Mouse (Mus musculus): ENCODE results near the gene Txnrd2.

DNA sequence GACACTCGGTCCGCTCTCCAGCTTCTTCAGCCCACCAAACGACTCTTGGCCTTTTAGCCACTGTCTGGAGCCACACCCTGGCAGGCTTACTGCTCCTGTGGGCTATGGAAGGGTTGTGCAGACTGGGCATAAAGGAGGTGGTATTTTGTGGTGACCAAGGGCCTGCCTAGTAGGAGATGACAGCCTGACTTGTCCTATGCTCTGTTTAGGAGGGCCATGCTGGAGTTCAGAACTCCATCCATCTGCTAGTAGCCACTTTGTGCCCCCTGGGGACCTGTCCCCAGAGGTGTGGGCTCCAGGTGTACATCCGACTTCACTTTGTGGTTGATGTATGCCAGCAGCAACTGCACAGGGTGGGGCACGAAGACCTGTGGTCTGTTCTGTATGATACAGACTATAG lies 32.6 kb upstream of the Txnrd2 start:
- no peak for TF ChIP-seq CTCF (IDR thresholded peaks at IDR 0.05; ENCODE audit: low read depth)
- no peak for TF ChIP-seq EP300 (IDR thresholded peaks at IDR 0.05; ENCODE audit: low read depth)
